Mouse (Mus musculus) heart, adult 8-10 months (tissue): ENCODE measurements around the gene Dcaf15. TPM values are rescaled to one million over a fixed set of nuclear protein-coding genes. Genes with fewer than 3 reads are reported as not detected.
A peak's percentile ranks its signal among the peaks of the same experiment; 100 is the strongest.

Source experiments
- DNase-seq: peaks from one replicate; pipeline ENCODE4 v3.0.0; 2022; ENCODE audit warnings: low spot score
- total RNA-seq, 4 experiments: library from RNA; stranded (reverse); gene quantifications; 2 replicates each; pipeline ENCODE4 v1.2.4; 2022

Dcaf15 gene
- total RNA-seq, 4 experiments from 2014 or later = 6.3 to 8.2 (median 8.0) TPM

DNA sequence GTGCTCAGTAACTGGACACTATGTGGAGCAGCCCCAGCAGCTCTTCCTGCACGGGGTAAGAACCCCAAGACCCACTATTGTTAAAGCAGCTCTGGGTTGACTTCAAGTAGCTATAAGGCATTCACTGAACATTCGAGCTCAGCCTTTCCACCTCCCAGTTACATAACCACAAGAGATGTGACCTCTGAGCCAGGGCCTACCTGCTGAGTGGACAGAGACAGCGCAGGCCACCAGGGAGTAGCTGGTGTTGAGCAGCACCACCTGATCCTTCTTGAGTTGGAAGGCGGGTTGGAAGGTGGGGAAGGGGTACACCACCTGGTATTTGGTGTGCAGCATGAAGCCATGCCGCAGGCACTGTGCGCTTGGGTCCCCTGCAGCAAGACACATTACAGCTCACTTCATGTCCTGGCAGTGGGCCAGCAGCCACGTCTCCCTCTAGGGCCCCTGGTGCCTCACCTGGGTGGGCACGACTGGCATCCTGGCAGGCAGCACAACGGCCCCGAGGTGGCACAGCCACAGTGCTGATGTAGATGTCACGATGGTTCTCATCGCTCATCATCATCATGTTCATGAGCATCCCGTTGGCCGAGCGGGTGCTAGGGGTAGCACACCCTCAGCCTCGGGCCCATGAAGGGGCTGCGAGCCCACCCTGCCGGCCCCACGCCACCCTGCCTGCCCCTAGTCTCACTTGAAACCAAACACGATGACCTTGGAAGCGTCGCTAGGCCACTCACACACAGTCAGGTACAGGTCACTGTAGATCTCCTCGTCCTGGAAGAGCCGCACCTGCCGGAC, 2.9 kb downstream of the Dcaf15 start:
- DNase-seq = no peak

DNA sequence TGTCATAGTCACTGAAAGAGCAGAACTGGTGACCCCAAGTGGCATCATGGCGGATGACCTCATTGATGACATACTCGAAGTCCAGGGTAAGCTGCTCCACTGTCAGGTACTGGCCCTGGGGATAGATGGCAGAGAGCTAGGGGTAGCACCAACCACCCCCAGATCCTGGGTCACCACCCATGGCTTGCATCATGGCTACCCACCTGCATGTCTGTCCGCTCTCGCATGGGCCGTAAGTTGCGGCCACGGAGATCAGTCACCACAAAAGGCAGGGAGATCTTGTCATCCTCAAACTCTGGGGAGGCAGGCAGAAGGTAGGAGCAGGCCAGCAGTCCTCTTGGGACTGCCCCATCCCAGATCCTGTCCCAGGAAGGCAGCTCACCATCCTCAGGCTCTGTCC, 6.2 kb downstream of the Dcaf15 start:
- DNase-seq = no peak

DNA sequence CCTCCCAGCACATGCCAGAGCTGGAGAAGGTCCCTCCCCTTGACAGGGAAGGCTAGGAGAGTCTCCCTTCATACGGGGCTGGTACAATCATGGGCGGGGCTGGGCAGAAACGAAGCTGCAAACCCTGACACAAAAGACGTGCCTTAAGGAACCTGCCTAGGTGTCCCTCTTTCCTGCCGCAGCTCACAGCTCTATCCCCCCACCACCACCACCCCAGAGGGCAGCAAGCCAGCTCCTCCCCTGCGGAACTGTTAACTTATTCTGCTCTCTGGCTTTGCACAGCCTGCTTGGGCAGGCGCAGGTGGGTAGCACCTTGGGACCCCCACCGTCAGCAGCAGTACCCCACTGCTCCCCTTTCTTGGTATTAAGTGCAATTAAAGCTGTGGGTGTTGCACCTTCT, 8.5 kb downstream of the Dcaf15 start:
- no peak for DNase-seq

- no peak for DNase-seq
Observed at GRCm38 (mm10) chr8:84090585-84090984, 14.0 kb downstream of the Dcaf15 start.

- no peak for DNase-seq
Observed at GRCm38 (mm10) chr8:84089277-84089676, 15.3 kb downstream of the Dcaf15 start.

GRCm38 (mm10) chr8:84087821-84088220, 16.7 kb downstream of the Dcaf15 start:
- DNase-seq = no peak

- DNase-seq = no peak
Observed at GRCm38 (mm10) chr8:84087156-84087555, 17.4 kb downstream of the Dcaf15 start.

- DNase-seq = no peak
Observed at GRCm38 (mm10) chr8:84084341-84085115, 20.0 kb downstream of the Dcaf15 start.

DNA sequence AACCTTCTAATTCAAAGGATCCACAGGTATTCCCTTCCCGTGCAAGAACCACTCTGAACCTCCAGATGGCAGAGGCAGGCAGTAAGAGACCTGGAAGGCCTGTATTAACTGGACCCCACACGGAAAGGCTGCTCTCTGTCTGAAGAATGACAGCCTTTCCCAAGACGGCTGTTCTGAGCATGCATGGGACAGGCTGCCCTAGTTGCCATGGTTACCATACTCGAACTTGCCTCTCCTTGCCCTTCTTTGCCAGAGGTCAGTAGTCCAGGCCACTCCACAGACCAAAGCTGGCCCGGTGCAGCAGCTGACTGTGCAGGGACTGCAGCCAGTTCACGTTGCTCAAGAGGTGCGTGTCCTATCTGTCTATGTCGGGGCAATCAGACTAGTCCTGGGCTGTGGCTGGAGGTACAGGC, 20.7 kb downstream of the Dcaf15 start:
- no peak for DNase-seq

DNA sequence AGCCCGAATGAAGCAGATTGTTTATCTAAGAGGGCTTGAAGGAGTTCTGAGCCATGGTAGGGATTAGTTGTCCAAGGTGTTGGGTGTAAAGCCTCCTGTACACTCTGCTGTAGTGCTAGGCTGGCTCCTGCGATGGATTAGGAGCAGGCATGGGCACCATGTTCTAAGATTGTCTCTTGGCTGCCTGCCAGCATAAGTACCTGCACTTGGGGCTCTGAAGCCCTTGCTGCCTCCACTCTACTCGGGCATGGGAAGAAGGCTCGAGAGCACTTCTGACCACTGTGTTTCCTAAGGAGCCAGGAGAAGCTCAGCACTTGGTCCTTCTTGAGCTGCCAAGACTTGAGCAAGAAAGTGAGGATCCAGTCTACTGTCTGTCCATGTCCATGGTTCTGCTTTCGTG, 25.4 kb downstream of the Dcaf15 start:
- DNase-seq = no peak

DNA sequence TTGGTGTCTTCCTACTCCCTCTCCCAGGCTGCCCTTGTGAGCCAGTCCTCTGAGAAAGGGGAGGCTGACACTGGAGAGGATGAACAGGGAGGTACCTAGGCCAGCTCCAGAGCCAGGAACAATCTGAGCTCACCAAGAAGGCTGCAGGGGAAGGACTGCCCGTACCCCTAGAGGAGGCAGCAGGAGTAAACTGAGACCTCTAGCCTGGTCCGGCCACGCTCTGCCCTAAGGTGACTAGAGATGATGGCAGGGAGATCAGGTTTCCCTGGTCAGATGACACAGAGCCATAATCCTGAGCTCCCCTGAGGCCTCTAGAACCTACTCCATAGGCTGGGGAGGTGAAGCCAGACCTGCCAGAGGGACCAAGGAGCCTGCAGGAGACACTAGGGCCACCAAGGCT, 27.7 kb downstream of the Dcaf15 start:
- DNase-seq = no peak

DNA sequence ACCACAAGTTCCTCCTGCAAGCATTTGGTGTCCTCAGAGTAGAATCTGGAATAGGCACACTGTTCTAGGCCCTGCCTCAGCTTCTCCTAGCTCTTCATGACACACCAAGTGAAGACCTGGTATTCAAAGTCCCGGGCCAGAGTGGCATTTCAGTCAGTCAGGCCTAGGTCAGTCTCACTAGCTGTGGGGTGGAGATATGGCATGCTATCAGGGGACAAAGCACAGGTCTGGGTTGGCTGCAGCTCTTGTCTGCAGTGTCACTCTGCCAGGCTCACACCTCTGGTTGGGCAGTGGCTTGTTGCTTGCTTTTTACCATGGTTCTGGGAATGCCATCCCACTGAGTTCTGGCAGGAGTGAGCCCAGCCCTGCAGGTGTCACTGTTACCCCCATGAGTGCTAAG, 28.2 kb downstream of the Dcaf15 start:
- DNase-seq = no peak

- DNase-seq = no peak
Observed at GRCm38 (mm10) chr8:84073230-84073976, 31.2 kb downstream of the Dcaf15 start.

GRCm38 (mm10) chr8:84072321-84072720, 32.2 kb downstream of the Dcaf15 start:
- no peak for DNase-seq

DNA sequence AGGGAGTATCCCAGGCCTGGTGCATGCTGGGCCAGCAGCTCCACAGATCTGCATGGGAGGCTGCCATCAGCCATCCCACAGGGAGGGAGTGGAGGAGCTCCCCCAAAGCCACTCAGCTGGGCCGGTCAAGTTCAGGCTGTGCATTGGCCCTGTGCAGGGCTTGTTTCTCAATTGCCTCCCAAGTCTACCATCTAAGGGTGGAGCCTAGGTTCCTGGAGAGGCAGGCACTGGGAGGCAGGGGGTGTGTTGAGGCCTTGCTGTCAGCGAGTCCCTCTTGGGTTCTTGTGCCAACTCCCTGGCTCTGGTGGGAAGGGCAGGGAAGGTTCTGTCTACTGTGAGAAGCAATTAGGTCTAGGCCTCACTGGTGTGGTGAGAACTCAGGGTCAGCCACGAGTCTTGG, 32.6 kb downstream of the Dcaf15 start:
- no peak for DNase-seq

GRCm38 (mm10) chr8:84070667-84071066, 33.9 kb downstream of the Dcaf15 start:
- peak; percentile 61 for DNase-seq

GRCm38 (mm10) chr8:84070241-84070640, 34.3 kb downstream of the Dcaf15 start:
- no peak for DNase-seq

DNA sequence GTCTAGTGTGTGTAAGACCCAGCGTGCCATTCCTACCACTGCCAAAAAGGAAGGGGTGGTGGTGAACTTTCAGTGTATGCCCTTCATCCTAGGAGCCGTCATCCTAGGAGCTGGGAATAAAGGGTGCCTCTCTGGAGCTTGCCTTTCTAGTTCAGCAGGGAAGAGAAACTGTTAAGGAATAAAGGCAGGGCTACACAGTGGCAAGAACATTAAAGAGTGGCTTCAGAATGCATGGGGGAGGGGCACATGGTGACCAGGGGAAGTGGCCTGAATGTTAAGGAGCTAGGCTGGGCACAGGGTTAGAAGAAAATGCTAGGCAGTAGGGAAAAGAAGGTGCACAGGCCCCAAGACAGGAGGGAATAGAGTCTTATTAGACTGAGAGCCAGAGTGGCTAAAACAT, 34.8 kb downstream of the Dcaf15 start:
- no peak for DNase-seq

GRCm38 (mm10) chr8:84069169-84069568, 35.4 kb downstream of the Dcaf15 start:
- DNase-seq = no peak

DNA sequence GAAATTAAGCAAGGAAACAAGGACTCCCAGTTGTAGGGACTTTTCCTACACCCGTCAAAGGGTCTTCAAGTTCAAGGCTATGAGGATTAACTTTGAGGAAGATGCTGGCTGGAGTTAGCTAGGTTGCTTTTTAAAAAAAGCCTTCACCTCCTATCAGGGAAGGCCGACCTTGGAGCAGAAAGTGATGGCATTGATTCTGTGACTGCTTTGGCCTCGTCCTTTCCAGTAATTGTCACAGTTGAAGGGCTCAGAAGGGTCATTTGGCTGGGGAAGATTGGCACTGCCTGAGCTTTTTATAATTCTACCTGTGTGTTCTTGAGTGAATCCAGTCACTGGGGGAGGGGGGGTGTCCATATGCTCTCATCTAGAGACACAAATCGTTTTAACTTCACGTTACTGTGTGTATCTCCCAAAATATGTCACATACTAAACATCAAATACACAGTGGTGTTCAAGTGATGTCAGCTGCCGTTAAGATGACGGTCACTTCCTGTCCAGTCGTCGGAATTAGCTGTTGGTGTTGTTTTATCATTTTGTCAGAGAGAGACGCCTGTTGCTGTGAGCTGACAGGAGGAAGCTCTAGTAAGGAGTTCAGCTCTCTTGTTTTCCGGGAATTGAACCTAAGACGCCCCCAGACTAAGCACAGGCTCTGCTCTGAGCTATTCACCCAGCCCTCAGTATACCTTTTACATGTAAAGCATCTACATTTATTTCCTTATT, 36.1 kb downstream of the Dcaf15 start:
- DNase-seq = no peak

GRCm38 (mm10) chr8:84067911-84068310, 36.7 kb downstream of the Dcaf15 start:
- no peak for DNase-seq
